ENCODE assay signal across 9 mouse cellular contexts in the genomic region with DNA sequence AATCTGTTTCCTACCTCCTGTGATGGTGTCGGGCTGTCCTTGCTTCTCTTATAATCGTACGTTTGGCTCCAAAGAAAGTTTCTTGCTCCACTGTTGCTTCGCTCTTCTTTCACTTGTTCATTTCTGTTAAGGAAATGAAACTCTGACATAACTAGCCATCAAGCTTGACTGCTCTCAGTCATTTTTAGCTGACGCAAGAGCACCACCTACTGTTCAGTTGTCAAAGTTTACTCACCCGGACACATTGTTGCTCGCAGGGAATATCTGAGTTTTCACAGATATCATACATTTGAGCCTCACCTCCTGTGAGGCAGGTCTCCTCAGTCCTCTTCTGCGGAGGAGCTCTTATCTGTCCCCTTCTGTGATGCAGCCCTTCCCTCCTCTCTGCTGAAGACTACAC. TPM values are rescaled to one million over a fixed set of nuclear protein-coding genes. Genes with fewer than 3 reads are reported as not detected.
DNase-seq lines count a peak whose midpoint lies in the region; ATAC-seq and TF ChIP-seq lines count a peak whose summit lies in the region.
"Had no signal": no experiment of that assay in that cellular context is flagged by ENCODE, and none has a peak within 500 bp of the region (broad histone marks: within the 10 kb centered on the region; RNA-seq: fewer than 3 reads in every experiment).

No protein-coding gene starts in this region.

- peaks cover 51% of the 10 kb centered on the region for H3K36me3 ChIP-seq in intestine, postnatal 0 days (ENCODE audit: control insufficient read depth, insufficient read depth)
- H3K36me3 ChIP-seq in liver, embryonic 14.5 days (replicated peaks; ENCODE audit: control insufficient read depth, insufficient read depth, low read depth) = no peaks in the 10 kb centered on the region

- no peak for ATAC-seq in intestine, postnatal 0 days
- ATAC-seq in liver, embryonic 14.5 days (ENCODE audit: insufficient read depth) = peak; percentile 33; the same call in 1 of the 2 replicates

- no peak for TF ChIP-seq EP300 in liver, embryonic 14.5 days (IDR thresholded peaks at IDR 0.05; ENCODE audit: low read depth)

- no peak overlapping the region for H3K27ac ChIP-seq in intestine, postnatal 0 days (ENCODE audit: low read depth, low read length)
- H3K27ac ChIP-seq in liver, embryonic 14.5 days = no peak overlapping the region
- H3K27ac ChIP-seq: hindbrain, embryonic 15.5 days had no signal

- peak; percentile 40 to 55 for DNase-seq in adrenal gland, adult 18-20 months (ENCODE audit: low spot score in 2 of 2)
- no peak for DNase-seq in adrenal gland, postnatal 25 days
- DNase-seq in ovary, postnatal 14 days (ENCODE audit: low spot score) = peak; percentile 43
- DNase-seq in ovary, postnatal 36 days (ENCODE audit: low spot score) = no peak
- peak; percentile 79 for DNase-seq in embryo, embryonic 10.5 days (ENCODE audit: low spot score)
- DNase-seq in liver, embryonic 14.5 days (ENCODE audit: low read depth in 3 of 3, low spot score in 3 of 3) = peak; percentile 32 to 35 (median 35)
- peak; percentile 38 for DNase-seq in skeletal muscle tissue, adult 2 months (ENCODE audit: low read depth, low spot score)

- no peaks in the 10 kb centered on the region for H3K4me1 ChIP-seq in intestine, postnatal 0 days (replicated peaks; ENCODE audit: control insufficient read depth, insufficient read depth, low read length)
- no peaks in the 10 kb centered on the region for H3K4me1 ChIP-seq in liver, embryonic 14.5 days (replicated peaks; ENCODE audit: control insufficient read depth in 2 of 2, insufficient read depth in 2 of 2, low read length in 1 of 2)
- H3K4me1 ChIP-seq: hindbrain, embryonic 15.5 days had no signal

- WGBS in intestine, postnatal 0 days = 49% methylated on average over 8 of the region's 8 CpGs
- 27% methylated on average over 8 of the region's 8 CpGs for WGBS in liver, embryonic 14.5 days (ENCODE audit: insufficient replicate concordance)

- no peaks in the 10 kb centered on the region for H3K9me3 ChIP-seq in intestine, postnatal 0 days (ENCODE audit: control insufficient read depth)
- no peaks in the 10 kb centered on the region for H3K9me3 ChIP-seq in liver, embryonic 14.5 days (ENCODE audit: control insufficient read depth, low read length)
- H3K9me3 ChIP-seq: hindbrain, embryonic 15.5 days had no signal

- no peak overlapping the region for H3K4me2 ChIP-seq in intestine, postnatal 0 days (replicated peaks; ENCODE audit: low read depth)
- no peak overlapping the region for H3K4me2 ChIP-seq in liver, embryonic 14.5 days (ENCODE audit: low read depth)
- H3K4me2 ChIP-seq: hindbrain, embryonic 15.5 days had no signal

- H3K4me3 ChIP-seq in intestine, postnatal 0 days (ENCODE audit: low read depth, low read length) = no peak overlapping the region
- no peak overlapping the region for H3K4me3 ChIP-seq in liver, embryonic 14.5 days (ENCODE audit: insufficient read depth in 1 of 2, low read depth in 2 of 2, low read length in 2 of 2)
- H3K4me3 ChIP-seq: hindbrain, embryonic 15.5 days had no signal

- peak; percentile 84 for TF ChIP-seq CTCF in intestine, postnatal 0 days (IDR thresholded peaks at IDR 0.05; ENCODE audit: low read depth)
- TF ChIP-seq CTCF in liver, embryonic 14.5 days (IDR thresholded peaks at IDR 0.05; ENCODE audit: low read depth) = peak; percentile 57

- no peak overlapping the region for H3K9ac ChIP-seq in intestine, postnatal 0 days (ENCODE audit: low read depth, low read length)
- H3K9ac ChIP-seq in liver, embryonic 14.5 days (replicated peaks) = no peak overlapping the region
- H3K9ac ChIP-seq: hindbrain, embryonic 15.5 days had no signal

- no peaks in the 10 kb centered on the region for H3K27me3 ChIP-seq in intestine, postnatal 0 days (replicated peaks; ENCODE audit: control insufficient read depth, insufficient read depth, low read length)
- no peaks in the 10 kb centered on the region for H3K27me3 ChIP-seq in liver, embryonic 14.5 days (ENCODE audit: control insufficient read depth, insufficient read depth, low read length)
- H3K27me3 ChIP-seq: hindbrain, embryonic 15.5 days had no signal

RNA-seq across cellular contexts. Expression of gene Ryk, which starts 44.8 kb away (rescaled TPM):
- 10 to 100 TPM; 58.3 to 64.6 TPM for total RNA-seq in adrenal gland, adult 18-20 months (2021)
- total RNA-seq in adrenal gland, postnatal 25 days (2021) = 55.2 and 57.1 TPM in 2 replicates
- 22.3 and 23.9 TPM in 2 replicates for polyA plus RNA-seq in intestine, postnatal 0 days (2015; fragmentation: Nextera tagmentation; extraction: Ambion mirVana)
- 8.0 and 10.8 TPM in 2 replicates for polyA plus RNA-seq in liver, embryonic 14.5 days (2012; rRNA removed)
- 4.9 and 6.0 TPM in 2 replicates for polyA plus RNA-seq in liver, embryonic 14.5 days (2014; fragmentation: Nextera tagmentation; extraction: Ambion mirVana)

Comparison
In these comparisons a context has a peak if more than half of its experiments do, and no peak if none do; other contexts are left out.
1. DNase-seq: peak in adrenal gland, adult 18-20 months (2 of 2), ovary, postnatal 14 days (single experiment), embryo, embryonic 10.5 days (single experiment), liver, embryonic 14.5 days (3 of 3) and skeletal muscle tissue, adult 2 months (single experiment); none in adrenal gland, postnatal 25 days (single experiment) and ovary, postnatal 36 days (single experiment).